Mouse (Mus musculus) hindbrain, embryonic 11.5 days (tissue): ENCODE data around the gene Tbx10. TPM values are rescaled to one million over a fixed set of nuclear protein-coding genes. Genes with fewer than 3 reads are reported as not detected.
"Not testable (repeated sequence)": the region's sequence is repeated elsewhere in the genome, so short reads cannot be mapped to it uniquely, and the experiment has no call there.

ENCODE experiments used
- ATAC-seq: fragments of 200-750 bp; cut with Nextera tagmentation; 2 replicates; pipeline ENCODE4 v1.8.0; 2017; ENCODE audit warnings: mild to moderate bottlenecking, moderate TSS enrichment, moderate library complexity; ENCODE audit not compliant: low FRiP score
- DNase-seq: peaks from one replicate; pipeline ENCODE4 v3.0.0-alpha.2; 2015; ENCODE audit warnings: low spot score
- H3K27ac ChIP-seq: fragments of 300-500 bp; sonication (generic); 2 replicates; pipeline ENCODE4 v1.5.1; 2014; ENCODE audit warnings: mild to moderate bottlenecking, low read depth, low read length
- H3K27me3 ChIP-seq: fragments of 300-500 bp; sonication (generic); 2 replicates; pipeline ENCODE4 v1.6.1; 2014; ENCODE audit warnings: mild to moderate bottlenecking, low read length, moderate library complexity, mixed read lengths; ENCODE audit not compliant: control insufficient read depth, insufficient read depth
- H3K36me3 ChIP-seq: fragments of 300-500 bp; sonication (generic); 2 replicates; pipeline ENCODE4 v1.6.1; 2014; ENCODE audit warnings: mild to moderate bottlenecking, low read length, moderate library complexity, mixed read lengths; ENCODE audit not compliant: control insufficient read depth, insufficient read depth
- H3K4me1 ChIP-seq: fragments of 300-500 bp; sonication (generic); replicated peaks from 2 replicates; pipeline ENCODE4 v1.6.1; 2014; ENCODE audit warnings: low read length, mixed read lengths; ENCODE audit not compliant: control insufficient read depth, insufficient read depth
- H3K4me2 ChIP-seq: fragments of 300-500 bp; sonication (generic); replicated peaks from 2 replicates; pipeline ENCODE4 v1.6.1; 2014; ENCODE audit warnings: mild to moderate bottlenecking, low read depth, low read length
- H3K4me3 ChIP-seq: fragments of 300-500 bp; sonication (generic); 2 replicates; pipeline ENCODE4 v1.5.1; 2014; ENCODE audit warnings: low read depth, low read length
- H3K9ac ChIP-seq: fragments of 300-500 bp; sonication (generic); 2 replicates; pipeline ENCODE4 v1.6.1; 2014; ENCODE audit warnings: low read depth, low read length
- H3K9me3 ChIP-seq: fragments of 300-500 bp; sonication (generic); 2 replicates; pipeline ENCODE4 v1.6.1; 2016; ENCODE audit warnings: low read length; ENCODE audit not compliant: control insufficient read depth
- WGBS: fragments of 180-500 bp; shearing (Covaris S2); extraction: QIAGEN DNeasy Blood & Tissue Kit; methylation state at CpG from one replicate; pipeline ENCODE4 v1.1.7; 2014; 5-methylcytosine and 5-hydroxymethylcytosine counted together
- polyA plus RNA-seq: library from polyadenylated mRNA; unstranded; fragments of >200 nt; fragmentation: Nextera tagmentation; extraction: Ambion mirVana; gene quantifications from 2 replicates; pipeline ENCODE4 v1.2.1, GENCODE M21; 2014

The Tbx10 gene
- polyA plus RNA-seq, 1 experiment from 2014 or later = 2.3 TPM

DNA sequence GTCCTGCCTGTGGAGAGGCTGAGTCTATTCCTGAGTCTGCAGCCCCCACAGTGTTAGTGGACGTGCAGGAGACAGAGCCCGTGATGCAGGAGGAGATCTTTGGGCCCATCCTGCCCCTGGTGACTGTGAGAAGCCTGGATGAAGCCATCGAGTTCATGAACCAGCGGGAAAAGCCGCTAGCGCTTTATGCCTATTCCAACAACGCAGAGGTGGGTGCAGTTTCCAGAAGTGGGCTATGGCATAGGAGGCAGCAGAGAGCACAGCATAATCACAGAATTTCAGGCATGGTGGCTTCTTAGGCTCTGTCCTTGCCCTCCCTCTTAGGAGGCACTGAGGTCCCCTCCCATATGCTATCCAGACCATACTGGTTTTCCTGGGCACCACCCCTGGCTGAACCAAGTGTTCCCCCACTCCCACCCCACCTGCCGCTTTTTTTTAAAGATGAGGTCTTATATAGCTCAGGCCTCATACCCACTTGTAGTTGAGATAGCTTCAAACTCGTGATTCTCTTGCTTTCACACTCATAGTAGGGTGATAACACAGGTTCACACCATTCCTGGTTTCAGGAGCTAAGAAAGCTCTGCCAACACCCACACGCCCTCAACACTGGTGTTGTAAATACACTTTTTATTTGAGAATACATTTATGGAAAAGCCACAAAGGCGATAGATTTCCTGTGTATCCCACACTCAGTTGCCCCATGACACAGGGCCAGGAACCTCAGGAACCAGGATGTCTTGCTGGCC lies 26.0 kb upstream of the Tbx10 start:
- DNase-seq = no peak
- H3K9me3 ChIP-seq = no peaks in the 10 kb centered on the region
- H3K4me2 ChIP-seq = no peak overlapping the region
- H3K9ac ChIP-seq = no peak overlapping the region
- H3K4me1 ChIP-seq = no peaks in the 10 kb centered on the region
- H3K27me3 ChIP-seq = no peaks in the 10 kb centered on the region
- H3K4me3 ChIP-seq = no peak overlapping the region
- H3K27ac ChIP-seq = no peak overlapping the region
- WGBS = 71% methylated on average over 11 of the region's 11 CpGs
- no peaks in the 10 kb centered on the region for H3K36me3 ChIP-seq
- ATAC-seq = no peak

DNA sequence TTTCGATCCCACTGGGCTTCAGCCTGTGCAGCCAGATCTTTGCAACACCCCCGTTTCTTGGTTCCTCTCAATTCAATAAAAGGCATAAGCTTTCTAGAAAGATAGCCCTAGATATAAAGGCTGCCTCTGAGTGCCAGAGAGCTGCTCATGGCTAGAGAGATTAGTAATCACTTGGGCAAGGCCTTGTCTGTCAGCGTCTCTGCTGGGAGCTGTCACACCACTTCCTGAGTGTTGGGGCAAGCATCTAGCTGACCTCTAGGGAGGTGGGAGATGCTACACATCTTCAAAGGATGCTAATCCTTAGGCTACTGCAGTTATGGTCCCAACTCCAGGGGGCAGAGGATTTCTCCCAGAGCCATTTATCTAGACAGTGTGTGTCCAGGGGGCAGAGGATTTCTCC lies 25.3 kb upstream of the Tbx10 start:
- Histone ChIP-seq H3K27ac (no peak overlapping the region), H3K9ac (no peak overlapping the region), H3K36me3 (no peaks in the 10 kb centered on the region), H3K4me3 (no peak overlapping the region), H3K4me2 (no peak overlapping the region), H3K9me3 (no peaks in the 10 kb centered on the region), H3K27me3 (no peaks in the 10 kb centered on the region), H3K4me1 (no peaks in the 10 kb centered on the region)
- DNase-seq (no peak), ATAC-seq (no peak)
- WGBS = 72% methylated on average over 3 of the region's 3 CpGs

- H3K9ac ChIP-seq = no peak within 1 kb of the TSS
- no peaks in the 10 kb centered on the region for H3K36me3 ChIP-seq
- H3K27ac ChIP-seq = no peak within 1 kb of the TSS
- no peak within 1 kb of the TSS for H3K4me3 ChIP-seq
- no peak for ATAC-seq
- no peak for DNase-seq
- no peaks in the 10 kb centered on the region for H3K27me3 ChIP-seq
- H3K4me2 ChIP-seq = no peak within 1 kb of the TSS
- H3K4me1 ChIP-seq = no peaks in the 10 kb centered on the region
- 47% methylated on average over 9 of the region's 9 CpGs for WGBS
- H3K9me3 ChIP-seq = no peaks in the 10 kb centered on the region
These were observed 20.3 kb upstream of the Tbx10 start, which contains the start of gene Aldh3b2 for GRCm38 (mm10) chr19:3972229-3972628. Gene Aldh3b2, plus strand, starts transcription at chr19:3972328.

- not testable (repeated sequence) for H3K9ac ChIP-seq, H3K36me3 ChIP-seq, DNase-seq, H3K4me1 ChIP-seq, ATAC-seq, H3K4me3 ChIP-seq, H3K4me2 ChIP-seq, H3K9me3 ChIP-seq, H3K27me3 ChIP-seq, H3K27ac ChIP-seq
- WGBS = 83% methylated on average over 6 of the region's 6 CpGs
These were observed 17.9 kb upstream of the Tbx10 start for GRCm38 (mm10) chr19:3974608-3975007.

- 88% methylated on average over 2 of the region's 2 CpGs for WGBS
- H3K9me3 ChIP-seq = no peaks in the 10 kb centered on the region
- DNase-seq (no peak), ATAC-seq (no peak)
- no peak overlapping the region for H3K4me2 ChIP-seq
- no peaks in the 10 kb centered on the region for H3K4me1 ChIP-seq
- no peak overlapping the region for H3K9ac ChIP-seq
- H3K36me3 ChIP-seq = no peaks in the 10 kb centered on the region
- no peaks in the 10 kb centered on the region for H3K27me3 ChIP-seq
- H3K4me3 ChIP-seq = no peak overlapping the region
- no peak overlapping the region for H3K27ac ChIP-seq
These were observed 16.7 kb upstream of the Tbx10 start for GRCm38 (mm10) chr19:3975866-3976265.

DNA sequence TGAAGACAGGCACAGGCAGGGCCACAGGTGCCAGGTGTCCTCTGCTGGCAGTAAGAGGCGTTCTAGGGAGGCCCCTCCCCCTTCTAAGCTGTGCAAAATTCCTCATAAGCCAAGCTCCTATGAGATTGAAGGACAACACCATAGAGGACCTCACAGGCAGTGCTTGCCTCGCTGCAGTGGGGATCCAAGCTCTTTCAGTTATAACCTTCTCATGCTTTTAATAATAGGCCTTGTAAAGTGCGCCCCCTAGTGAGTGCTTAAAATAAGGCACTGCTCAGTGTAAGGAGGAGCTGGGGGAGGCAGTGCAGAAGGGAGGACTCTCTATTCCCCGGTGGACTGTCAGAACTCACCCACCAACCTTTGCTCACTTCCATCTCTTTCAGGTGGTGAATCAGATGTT lies 12.2 kb upstream of the Tbx10 start:
- H3K4me3 ChIP-seq = no peak overlapping the region
- no peak overlapping the region for H3K4me2 ChIP-seq
- no peak overlapping the region for H3K9ac ChIP-seq
- 18% methylated on average over 4 of the region's 4 CpGs for WGBS
- peaks cover 10% of the 10 kb centered on the region for H3K4me1 ChIP-seq
- H3K27me3 ChIP-seq = no peaks in the 10 kb centered on the region
- H3K9me3 ChIP-seq = no peaks in the 10 kb centered on the region
- no peaks in the 10 kb centered on the region for H3K36me3 ChIP-seq
- peak; percentile 51 for ATAC-seq
- no peak overlapping the region for H3K27ac ChIP-seq
- peak; percentile 88 for DNase-seq

GRCm38 (mm10) chr19:3980917-3981316 lies 11.6 kb upstream of the Tbx10 start:
- DNase-seq (no peak), ATAC-seq (no peak)
- Histone ChIP-seq H3K4me3 (no peak overlapping the region), H3K9me3 (no peaks in the 10 kb centered on the region), H3K36me3 (no peaks in the 10 kb centered on the region), H3K4me2 (no peak overlapping the region), H3K9ac (no peak overlapping the region), H3K4me1 (peaks cover 11% of the 10 kb centered on the region), H3K27ac (no peak overlapping the region), H3K27me3 (no peaks in the 10 kb centered on the region)
- WGBS = 74% methylated on average over 9 of the region's 9 CpGs

- Histone ChIP-seq H3K9me3 (no peaks in the 10 kb centered on the region), H3K27ac (peak overlapping the region; percentile 2; the same call in 1 of the 2 replicates), H3K4me2 (no peak overlapping the region), H3K27me3 (no peaks in the 10 kb centered on the region), H3K9ac (no peak overlapping the region), H3K4me3 (no peak overlapping the region), H3K36me3 (no peaks in the 10 kb centered on the region), H3K4me1 (peaks cover 11% of the 10 kb centered on the region)
- no peak for ATAC-seq
- WGBS = 20% methylated on average over 9 of the region's 9 CpGs
- peak; percentile 36 for DNase-seq
These were observed 8.9 kb upstream of the Tbx10 start for GRCm38 (mm10) chr19:3983527-3984200.

DNA sequence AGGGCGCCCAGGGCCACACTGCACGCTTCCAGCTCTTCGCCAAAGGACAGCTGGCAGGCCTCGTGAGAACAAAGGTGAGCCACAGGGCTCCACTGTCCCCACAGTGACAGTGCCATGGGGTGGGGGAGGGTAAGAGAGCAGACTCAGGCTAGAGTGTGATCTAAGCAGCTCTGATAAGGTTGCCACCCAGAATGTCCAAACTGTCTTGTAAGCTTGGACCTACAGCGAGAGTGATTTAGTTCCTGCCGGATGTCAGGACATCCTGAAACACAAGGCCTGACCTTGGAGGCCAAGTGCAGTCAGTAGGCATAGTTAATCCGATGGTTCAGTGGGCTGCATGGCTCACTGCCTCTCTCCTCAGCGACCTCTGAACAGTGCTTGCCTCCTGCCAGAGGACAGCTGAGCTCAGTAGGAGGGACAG lies 7.3 kb upstream of the Tbx10 start:
- no peak overlapping the region for H3K4me2 ChIP-seq
- H3K4me3 ChIP-seq = no peak overlapping the region
- H3K27ac ChIP-seq = peak overlapping the region; percentile 58; the same call in 1 of the 2 replicates
- peaks cover 11% of the 10 kb centered on the region for H3K4me1 ChIP-seq
- H3K27me3 ChIP-seq = no peaks in the 10 kb centered on the region
- WGBS = 17% methylated on average over 8 of the region's 8 CpGs
- ATAC-seq = peak; percentile 42; the same call in 1 of the 2 replicates
- no peaks in the 10 kb centered on the region for H3K36me3 ChIP-seq
- H3K9me3 ChIP-seq = no peaks in the 10 kb centered on the region
- H3K9ac ChIP-seq = no peak overlapping the region
- DNase-seq = peak; percentile 57
